Mouse (Mus musculus) heart, embryonic 12.5 days (tissue): ENCODE measurements around the gene Plekha5. TPM values are rescaled to one million over a fixed set of nuclear protein-coding genes. Genes with fewer than 3 reads are reported as not detected.

Experiments used
- ATAC-seq: fragments of 200-750 bp; cut with Nextera tagmentation; 2 replicates; pipeline ENCODE4 v1.8.0; 2017; ENCODE audit warnings: moderate TSS enrichment, moderate library complexity; ENCODE audit not compliant: insufficient number of reproducible peaks, low FRiP score
- H3K27ac ChIP-seq: fragments of 300-500 bp; sonication (generic); 2 replicates; pipeline ENCODE4 v1.5.1; 2016; ENCODE audit warnings: mild to moderate bottlenecking, moderate library complexity; ENCODE audit not compliant: poor library complexity, severe bottlenecking
- H3K27me3 ChIP-seq: fragments of 300-500 bp; sonication (generic); replicated peaks from 2 replicates; pipeline ENCODE4 v1.6.1; 2016; ENCODE audit warnings: mild to moderate bottlenecking, moderate library complexity
- H3K36me3 ChIP-seq: fragments of 300-500 bp; sonication (generic); 2 replicates; pipeline ENCODE4 v1.6.1; 2016; ENCODE audit warnings: mild to moderate bottlenecking, moderate library complexity
- H3K4me1 ChIP-seq: fragments of 300-500 bp; sonication (generic); replicated peaks from 2 replicates; pipeline ENCODE4 v1.6.1; 2016; ENCODE audit warnings: mild to moderate bottlenecking
- H3K4me2 ChIP-seq: fragments of 300-500 bp; sonication (generic); 2 replicates; pipeline ENCODE4 v1.6.1; 2016; ENCODE audit warnings: mild to moderate bottlenecking, moderate library complexity
- H3K4me3 ChIP-seq: fragments of 300-500 bp; sonication (generic); 2 replicates; pipeline ENCODE4 v1.5.1; 2016; ENCODE audit warnings: mild to moderate bottlenecking
- H3K9ac ChIP-seq: fragments of 300-500 bp; sonication (generic); 2 replicates; pipeline ENCODE4 v1.6.1; 2016; ENCODE audit warnings: mild to moderate bottlenecking, moderate library complexity
- H3K9me3 ChIP-seq: fragments of 300-500 bp; sonication (generic); replicated peaks from 2 replicates; pipeline ENCODE4 v1.6.1; 2016; ENCODE audit warnings: mild to moderate bottlenecking, moderate library complexity
- whole genome bisulfite sequencing: fragments of 180-500 bp; shearing (Covaris S2); methylation state at CpG from one replicate; pipeline ENCODE4 v1.1.7; 2016; 5-methylcytosine and 5-hydroxymethylcytosine counted together
- polyA plus RNA-seq: library from polyadenylated mRNA; unstranded; fragments of >200 nt; fragmentation: Nextera tagmentation; extraction: Ambion mirVana; gene quantifications from 2 replicates; pipeline ENCODE4 v1.2.1, GENCODE M21; 2016

Plekha5 gene
- polyA plus RNA-seq, 1 experiment from 2014 or later = 21.9 TPM

DNA sequence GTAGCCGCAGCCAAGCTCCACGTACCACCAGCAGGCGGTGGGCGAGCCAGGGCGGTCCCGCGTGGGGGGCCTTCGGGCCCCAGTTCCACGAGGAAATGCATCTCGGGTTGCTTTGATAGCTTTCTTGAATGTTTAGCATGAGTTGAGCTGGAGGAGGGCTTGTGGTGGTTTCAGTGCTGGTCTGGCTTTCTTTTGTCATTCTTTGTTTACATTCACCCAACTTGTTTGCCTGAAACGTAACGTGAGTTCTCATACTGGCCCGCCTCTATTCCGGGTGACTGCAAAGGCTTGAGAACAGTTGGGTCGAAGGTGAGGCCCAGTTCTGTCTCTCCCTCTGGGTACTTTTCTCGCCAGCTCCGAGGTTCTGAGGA is 1.1 kb downstream of the Plekha5 start:
- no peak for ATAC-seq

DNA sequence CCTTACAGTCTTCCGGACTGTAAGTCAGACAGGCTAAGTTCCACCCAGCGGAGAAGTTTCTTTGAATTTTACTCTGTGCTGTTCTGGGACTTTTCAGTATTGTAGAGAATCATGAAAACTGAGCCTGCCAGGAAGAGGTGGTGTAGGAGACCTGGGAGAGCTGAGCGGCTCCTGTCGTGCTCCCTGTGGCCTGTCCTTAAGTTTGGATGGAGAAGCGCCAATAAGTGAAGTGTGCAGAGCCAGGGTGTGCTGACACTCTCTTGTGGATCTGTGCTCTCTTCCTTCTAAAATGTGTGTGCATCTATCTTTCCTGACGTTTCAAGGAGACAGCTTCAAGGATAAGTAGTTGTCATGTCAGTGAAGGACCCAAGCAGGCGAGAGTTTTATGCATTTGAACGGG is 5.4 kb downstream of the Plekha5 start:
- no peak for ATAC-seq
- H3K9me3 ChIP-seq = no peaks in the 10 kb centered on the region
- H3K9ac ChIP-seq = no peak overlapping the region
- no peak overlapping the region for H3K4me2 ChIP-seq
- no peaks in the 10 kb centered on the region for H3K27me3 ChIP-seq
- no peak overlapping the region for H3K27ac ChIP-seq
- H3K4me3 ChIP-seq = no peak overlapping the region
- H3K36me3 ChIP-seq = peaks cover 34% of the 10 kb centered on the region
- 79% methylated on average over 8 of the region's 8 CpGs for WGBS
- H3K4me1 ChIP-seq = peaks cover 5% of the 10 kb centered on the region

More for the DNA sequence above, 1.1 kb downstream of the Plekha5 start:
- Histone ChIP-seq H3K27ac (peak overlapping the region; percentile 83; the same call in 1 of the 2 replicates), H3K4me3 (peak overlapping the region; percentile 99), H3K9ac (peak overlapping the region; percentile 95), H3K4me1 (peaks cover 5% of the 10 kb centered on the region), H3K4me2 (peak overlapping the region; percentile 93), H3K36me3 (peaks cover 9% of the 10 kb centered on the region), H3K9me3 (0 out of 2 replicates have a peak, but pooled peaks cover 4% of the 10 kb centered on the region), H3K27me3 (no peaks in the 10 kb centered on the region)
- WGBS = 1% methylated on average over 17 of the region's 17 CpGs

DNA sequence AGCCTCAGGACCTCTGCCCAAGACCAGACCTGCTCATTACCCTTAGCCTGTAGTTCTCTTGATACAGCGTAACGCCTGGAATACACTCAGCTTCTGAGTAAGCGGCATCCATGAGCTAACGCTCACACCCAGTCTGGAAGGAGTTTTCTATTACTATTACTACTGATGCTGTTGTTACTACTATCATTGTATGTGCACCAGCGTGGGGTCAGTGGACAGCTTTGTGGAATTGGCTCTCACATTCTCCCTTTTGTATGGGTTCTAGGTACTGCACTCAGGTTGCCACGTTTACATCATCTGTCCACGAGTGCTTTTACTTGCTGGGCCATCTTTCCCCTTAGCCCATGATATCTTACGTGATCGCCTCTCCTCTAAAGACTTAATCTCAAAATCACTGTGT is 8.5 kb downstream of the Plekha5 start:
- Histone ChIP-seq H3K4me2 (no peak overlapping the region), H3K4me1 (no peaks in the 10 kb centered on the region), H3K9me3 (no peaks in the 10 kb centered on the region), H3K4me3 (no peak overlapping the region), H3K36me3 (peaks cover 30% of the 10 kb centered on the region), H3K9ac (no peak overlapping the region), H3K27ac (no peak overlapping the region), H3K27me3 (no peaks in the 10 kb centered on the region)
- no peak for ATAC-seq
- WGBS = 92% methylated on average over 9 of the region's 9 CpGs

DNA sequence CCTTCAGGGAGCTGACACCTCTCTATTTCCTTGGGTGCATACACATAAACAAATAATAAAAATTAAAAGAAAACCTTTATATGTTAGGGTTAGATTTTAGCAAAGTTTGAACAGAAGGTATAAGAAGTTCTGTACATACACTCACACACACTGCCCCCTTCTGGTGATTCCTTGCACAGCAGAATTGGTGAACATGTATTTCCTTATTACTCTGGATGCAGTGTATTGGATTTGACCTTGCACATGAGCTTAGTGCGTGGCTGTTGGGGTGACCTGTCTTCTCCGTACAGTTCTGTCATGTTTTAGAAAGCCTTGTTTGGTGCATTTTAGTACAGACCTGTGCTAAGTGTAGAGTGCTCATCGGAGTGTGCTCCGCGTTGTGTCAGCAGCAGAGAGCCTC is 19.5 kb downstream of the Plekha5 start:
- 87% methylated on average over 5 of the region's 5 CpGs for WGBS
- peaks cover 11% of the 10 kb centered on the region; the same call in 1 of the 2 replicates for H3K4me1 ChIP-seq
- no peak overlapping the region for H3K4me2 ChIP-seq
- H3K27ac ChIP-seq = no peak overlapping the region
- H3K27me3 ChIP-seq = no peaks in the 10 kb centered on the region
- H3K4me3 ChIP-seq = no peak overlapping the region
- no peaks in the 10 kb centered on the region for H3K9me3 ChIP-seq
- no peak for ATAC-seq
- no peaks in the 10 kb centered on the region for H3K36me3 ChIP-seq
- no peak overlapping the region for H3K9ac ChIP-seq

DNA sequence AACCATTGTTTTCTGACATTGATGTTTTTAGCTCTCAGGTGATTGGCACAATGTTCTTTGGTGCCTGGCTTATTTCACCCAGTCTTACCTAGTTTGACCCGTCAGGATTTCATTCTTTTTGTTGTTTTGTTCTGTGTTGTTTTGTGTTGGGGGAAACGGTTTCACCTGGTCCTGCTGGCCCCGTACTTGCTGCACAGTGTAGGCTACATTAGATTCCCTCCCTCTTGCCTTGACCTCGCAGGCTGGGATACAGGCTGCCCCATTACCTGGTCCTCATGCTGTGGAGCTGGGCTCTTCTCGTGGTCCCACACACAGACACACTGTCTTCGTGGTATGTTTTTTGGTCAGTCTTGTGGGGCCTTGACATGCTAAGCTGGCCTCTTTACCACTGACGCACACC is 20.3 kb downstream of the Plekha5 start:
- 68% methylated on average over 7 of the region's 7 CpGs for WGBS
- Histone ChIP-seq H3K9ac (no peak overlapping the region), H3K36me3 (no peaks in the 10 kb centered on the region), H3K4me3 (no peak overlapping the region), H3K27me3 (no peaks in the 10 kb centered on the region), H3K9me3 (no peaks in the 10 kb centered on the region), H3K27ac (no peak overlapping the region), H3K4me1 (peaks cover 11% of the 10 kb centered on the region; the same call in 1 of the 2 replicates), H3K4me2 (no peak overlapping the region)
- no peak for ATAC-seq

DNA sequence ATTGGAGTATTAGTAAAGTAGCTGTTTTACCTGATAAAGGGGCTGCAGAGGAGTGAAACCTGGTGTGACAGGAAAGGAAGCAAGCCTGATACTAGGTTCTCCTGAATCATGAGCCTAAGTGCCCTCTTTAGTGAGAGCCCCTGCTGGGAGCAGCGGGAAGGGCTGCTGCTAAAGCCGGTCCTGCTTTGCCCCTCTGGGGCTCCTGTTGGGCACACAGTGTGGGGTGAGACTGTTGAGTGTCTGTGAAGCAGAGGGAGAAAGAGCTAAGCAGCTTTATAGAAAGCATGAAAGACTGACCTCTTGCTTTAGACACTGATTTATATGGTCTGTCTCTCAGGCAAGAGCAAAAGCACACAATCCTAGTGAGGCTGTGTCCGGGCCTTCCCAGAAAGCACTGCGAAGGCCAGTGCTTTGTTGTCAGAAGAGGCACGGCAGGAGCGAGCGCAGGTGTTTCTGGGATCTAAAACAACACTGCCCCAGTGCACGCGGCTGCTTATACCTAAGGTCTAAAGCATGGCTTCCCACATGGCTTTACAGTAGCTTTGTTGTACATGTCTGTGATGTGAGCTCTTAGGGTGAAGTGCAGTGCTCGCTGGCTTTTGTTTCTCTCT is 21.1 kb downstream of the Plekha5 start:
- H3K27ac ChIP-seq = no peak overlapping the region
- H3K4me3 ChIP-seq = no peak overlapping the region
- H3K4me1 ChIP-seq = peaks cover 11% of the 10 kb centered on the region; the same call in 1 of the 2 replicates
- no peaks in the 10 kb centered on the region for H3K27me3 ChIP-seq
- no peaks in the 10 kb centered on the region for H3K36me3 ChIP-seq
- no peaks in the 10 kb centered on the region for H3K9me3 ChIP-seq
- no peak for ATAC-seq
- H3K9ac ChIP-seq = no peak overlapping the region
- peak overlapping the region; percentile 27 for H3K4me2 ChIP-seq
- WGBS = 48% methylated on average over 10 of the region's 10 CpGs

DNA sequence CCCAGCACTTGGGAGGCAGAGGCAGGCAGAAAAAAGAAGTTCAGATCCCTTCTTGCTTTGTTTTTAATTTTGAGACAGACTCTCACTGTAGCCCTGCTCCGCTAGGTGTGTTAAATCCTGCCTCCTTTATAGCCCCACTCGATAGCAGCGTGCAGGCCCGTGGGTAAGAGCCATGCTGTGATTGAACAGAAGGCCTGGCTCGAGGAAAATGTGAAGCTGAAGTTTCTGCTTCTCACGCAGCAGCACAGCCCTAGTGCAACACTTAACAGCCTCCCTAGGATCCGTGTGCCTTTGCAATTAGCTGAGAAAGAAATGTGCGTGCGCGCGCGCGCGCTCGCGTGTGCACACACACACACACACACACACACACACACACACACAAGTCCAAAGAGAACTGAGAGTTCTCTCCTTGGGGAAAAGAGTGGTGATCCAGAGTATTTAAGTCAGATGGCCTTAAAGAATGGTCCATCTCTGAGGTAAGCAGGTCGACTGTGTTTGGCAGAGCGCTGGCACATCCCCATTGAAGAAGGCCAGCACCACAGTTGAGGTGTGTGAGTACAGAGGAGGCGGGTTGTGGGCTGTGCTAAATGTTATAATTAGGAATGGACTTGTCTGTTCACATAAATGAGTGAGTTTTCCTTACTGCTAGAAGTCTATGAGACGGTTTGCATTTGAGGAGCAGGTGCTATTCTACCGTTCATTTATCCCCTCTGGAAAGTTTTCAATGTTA is 24.3 kb downstream of the Plekha5 start:
- Histone ChIP-seq H3K36me3 (0 out of 2 replicates have a peak, but pooled peaks cover 2% of the 10 kb centered on the region), H3K9ac (no peak overlapping the region), H3K9me3 (no peaks in the 10 kb centered on the region), H3K4me2 (no peak overlapping the region), H3K27me3 (no peaks in the 10 kb centered on the region), H3K4me1 (peaks cover 11% of the 10 kb centered on the region; the same call in 1 of the 2 replicates), H3K4me3 (no peak overlapping the region), H3K27ac (no peak overlapping the region)
- ATAC-seq = no peak
- 92% methylated on average over 21 of the region's 21 CpGs for WGBS

DNA sequence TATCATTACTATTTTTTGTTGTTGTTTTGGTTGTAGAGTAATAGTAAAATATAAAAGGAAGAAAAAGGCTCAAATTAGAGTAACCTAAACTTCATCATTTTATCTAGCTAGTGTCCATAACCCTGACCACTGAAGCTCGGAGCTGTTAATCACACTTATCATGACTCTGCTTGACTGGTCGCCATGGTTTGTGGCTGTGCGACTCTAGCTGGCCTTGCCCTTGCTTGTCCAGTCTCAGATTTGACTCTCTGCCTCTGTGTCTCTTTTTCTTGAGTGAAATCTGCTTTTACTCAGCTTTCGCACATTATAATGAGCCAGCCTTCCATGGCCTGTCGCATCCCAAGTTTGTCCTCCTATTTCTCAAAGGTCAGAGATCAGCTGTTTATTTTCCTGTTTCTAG is 26.8 kb downstream of the Plekha5 start:
- ATAC-seq = no peak
- Histone ChIP-seq H3K9me3 (no peaks in the 10 kb centered on the region), H3K27ac (no peak overlapping the region), H3K4me1 (0 out of 2 replicates have a peak, but pooled peaks cover 3% of the 10 kb centered on the region), H3K4me3 (no peak overlapping the region), H3K9ac (no peak overlapping the region), H3K27me3 (no peaks in the 10 kb centered on the region), H3K36me3 (0 out of 2 replicates have a peak, but pooled peaks cover 2% of the 10 kb centered on the region), H3K4me2 (no peak overlapping the region)
- WGBS = 66% methylated on average over 5 of the region's 5 CpGs

DNA sequence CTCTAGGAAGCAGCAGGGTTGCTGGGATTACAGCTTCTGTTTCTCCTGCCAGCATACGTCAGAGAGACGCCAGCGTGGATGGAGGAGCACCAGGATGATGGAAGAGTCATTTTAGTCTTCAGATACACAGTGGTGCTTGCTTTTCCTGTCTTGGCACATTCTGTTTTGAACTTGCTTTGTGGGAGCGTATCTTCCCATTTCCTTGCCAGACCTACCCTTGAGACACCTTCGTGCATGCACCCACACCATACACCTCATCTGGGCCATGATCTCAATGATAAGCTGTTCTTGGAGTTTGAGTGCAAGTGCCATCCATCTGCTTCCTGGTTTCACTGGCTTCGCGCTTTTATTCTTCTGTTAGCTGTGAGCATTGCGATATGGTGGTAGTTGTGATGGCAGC is 28.9 kb downstream of the Plekha5 start:
- Histone ChIP-seq H3K9ac (no peak overlapping the region), H3K4me3 (no peak overlapping the region), H3K27me3 (no peaks in the 10 kb centered on the region), H3K36me3 (0 out of 2 replicates have a peak, but pooled peaks cover 2% of the 10 kb centered on the region), H3K4me2 (no peak overlapping the region), H3K27ac (no peak overlapping the region), H3K4me1 (peaks cover 10% of the 10 kb centered on the region; the same call in 1 of the 2 replicates), H3K9me3 (no peaks in the 10 kb centered on the region)
- no peak for ATAC-seq
- 94% methylated on average over 8 of the region's 8 CpGs for WGBS

DNA sequence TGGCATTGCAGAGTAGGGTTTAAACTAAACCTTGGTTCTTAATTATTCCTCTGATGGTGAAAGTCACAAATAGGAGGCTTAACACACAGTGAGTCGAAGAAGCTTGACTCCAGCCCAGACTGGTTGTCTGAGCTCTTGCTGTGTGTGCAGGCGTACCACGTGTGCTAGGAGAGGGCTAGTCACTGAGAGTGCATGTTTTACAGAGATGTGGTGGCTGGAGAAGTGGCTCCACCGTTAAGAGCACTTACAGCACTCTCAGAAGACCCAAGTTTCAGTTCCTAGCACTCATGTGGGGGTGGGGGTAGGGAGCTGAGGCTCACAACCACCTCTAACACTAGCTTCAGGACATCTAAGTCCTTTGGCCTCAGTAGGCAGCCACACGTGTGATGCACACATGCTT is 29.6 kb downstream of the Plekha5 start:
- H3K4me1 ChIP-seq = peaks cover 10% of the 10 kb centered on the region; the same call in 1 of the 2 replicates
- 0 out of 2 replicates have a peak, but pooled peaks cover 2% of the 10 kb centered on the region for H3K36me3 ChIP-seq
- no peak overlapping the region for H3K4me2 ChIP-seq
- no peak overlapping the region for H3K4me3 ChIP-seq
- H3K9me3 ChIP-seq = no peaks in the 10 kb centered on the region
- no peak for ATAC-seq
- no peak overlapping the region for H3K27ac ChIP-seq
- 74% methylated on average over 5 of the region's 5 CpGs for WGBS
- no peak overlapping the region for H3K9ac ChIP-seq
- H3K27me3 ChIP-seq = no peaks in the 10 kb centered on the region

DNA sequence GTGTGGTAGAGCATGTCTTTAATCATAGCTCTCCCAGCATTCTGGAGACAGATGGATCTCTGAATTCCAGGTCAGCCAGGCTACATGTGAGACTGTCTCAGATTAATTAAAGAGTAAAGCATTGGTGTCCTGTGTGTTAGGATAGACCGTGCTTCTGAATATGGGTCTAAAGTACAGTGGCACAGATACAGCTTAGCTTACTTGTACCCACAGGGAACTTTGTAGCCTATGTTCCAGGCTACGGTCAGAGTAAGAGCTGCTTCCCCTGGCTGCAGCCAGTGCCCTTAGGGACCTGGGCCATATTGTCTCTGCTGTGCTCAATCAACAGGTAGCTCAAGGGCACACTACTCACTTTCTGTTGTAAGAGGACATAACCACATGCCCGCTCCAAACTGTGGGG is 30.5 kb downstream of the Plekha5 start:
- no peaks in the 10 kb centered on the region for H3K27me3 ChIP-seq
- no peak for ATAC-seq
- WGBS = 89% methylated on average over 3 of the region's 3 CpGs

More for the DNA sequence above, 30.5 kb downstream of the Plekha5 start:
- H3K27ac ChIP-seq = no peak overlapping the region
- H3K36me3 ChIP-seq = 0 out of 2 replicates have a peak, but pooled peaks cover 2% of the 10 kb centered on the region
- H3K9me3 ChIP-seq = no peaks in the 10 kb centered on the region
- H3K4me3 ChIP-seq = no peak overlapping the region
- H3K9ac ChIP-seq = no peak overlapping the region
- H3K4me1 ChIP-seq = peaks cover 10% of the 10 kb centered on the region; the same call in 1 of the 2 replicates
- H3K4me2 ChIP-seq = no peak overlapping the region
